Mouse (Mus musculus) MEL (cell line): ENCODE measurements around the gene Ccdc86. TPM values are rescaled to one million over a fixed set of nuclear protein-coding genes. Genes with fewer than 3 reads are reported as not detected.

Source experiments
- DNase-seq: peaks from one replicate; pipeline ENCODE4 v3.0.0; 2011; ENCODE audit warnings: low read depth, low spot score
- H3K27ac ChIP-seq: 2 replicates; pipeline ENCODE4 v1.5.1; 2012; ENCODE audit warnings: low read depth, mild to moderate bottlenecking, control low read depth, low read length, moderate library complexity; ENCODE audit not compliant: control insufficient read depth
- H3K27me3 ChIP-seq, 2 experiments: fragments of 150-350 bp in 1 of 2; sonication (generic) in 1 of 2; 2 replicates each; pipeline ENCODE4 v1.6.1; 2012; ENCODE audit warnings: low read length in 2 of 2, mild to moderate bottlenecking in 2 of 2, improper control_type of control experiment in 1 of 2, moderate library complexity in 1 of 2; ENCODE audit not compliant: insufficient read depth in 2 of 2, control insufficient read depth in 1 of 2
- H3K36me3 ChIP-seq, 2 experiments: 2 replicates each; pipeline ENCODE4 v1.6.1; 2012 to 2014; ENCODE audit warnings: low read length in 2 of 2, improper control_type of control experiment in 1 of 2, inconsistent platforms in 1 of 2, mild to moderate bottlenecking in 1 of 2; ENCODE audit not compliant: insufficient read depth in 2 of 2, control insufficient read depth in 1 of 2
- H3K4me1 ChIP-seq, 2 experiments: fragments of 150-350 bp in 1 of 2; sonication (generic) in 1 of 2; 2 replicates each; pipeline ENCODE4 v1.6.1; 2012; ENCODE audit warnings: low read length in 2 of 2, improper control_type of control experiment in 1 of 2, mild to moderate bottlenecking in 1 of 2; ENCODE audit not compliant: insufficient read depth in 2 of 2, control insufficient read depth in 1 of 2
- H3K4me3 ChIP-seq, 2 experiments: fragments of 150-350 bp in 1 of 2; sonication (generic) in 1 of 2; 2 replicates each; pipeline ENCODE4 v1.5.1; 2012; ENCODE audit warnings: low read depth in 2 of 2, low read length in 2 of 2, mild to moderate bottlenecking in 2 of 2, moderate library complexity in 2 of 2, control low read depth in 1 of 2, improper control_type of control experiment in 1 of 2; ENCODE audit not compliant: control insufficient read depth in 1 of 2, insufficient read depth in 1 of 2
- H3K79me2 ChIP-seq: 2 replicates; pipeline ENCODE4 v1.6.1; 2012; ENCODE audit warnings: mild to moderate bottlenecking, low read length, moderate library complexity; ENCODE audit not compliant: control insufficient read depth, poor library complexity, insufficient read depth
- H3K9ac ChIP-seq: 2 replicates; pipeline ENCODE4 v1.6.1; 2012; ENCODE audit warnings: low read depth, mild to moderate bottlenecking, control low read depth, low read length, moderate library complexity; ENCODE audit not compliant: control insufficient read depth, poor library complexity, severe bottlenecking
- H3K9me3 ChIP-seq: fragments of 150-350 bp; sonication (generic); replicated peaks from 2 replicates; pipeline ENCODE4 v1.6.1; 2012; ENCODE audit warnings: mild to moderate bottlenecking, low read length, improper control_type of control experiment, moderate library complexity; ENCODE audit not compliant: insufficient read depth
- CHD1 ChIP-seq: IDR thresholded peaks from 2 replicates; pipeline ENCODE4 v1.6.1; 2012; ENCODE audit warnings: low read depth, mild to moderate bottlenecking, inconsistent platforms, low read length, improper control_type of control experiment
- E2F4 ChIP-seq: IDR thresholded peaks from 2 replicates; pipeline ENCODE4 v1.6.1; 2011; ENCODE audit warnings: low read depth, low read length, improper control_type of control experiment, borderline replicate concordance
- EP300 ChIP-seq, 2 experiments: IDR thresholded peaks; 2 replicates each; pipeline ENCODE4 v1.6.1; 2011; ENCODE audit warnings: improper control_type of control experiment in 2 of 2, low read length in 2 of 2, low read depth in 1 of 2, mild to moderate bottlenecking in 1 of 2
- ETS1 ChIP-seq: IDR thresholded peaks from 2 replicates; pipeline ENCODE4 v1.6.1; 2012; ENCODE audit warnings: low read depth, mild to moderate bottlenecking, inconsistent platforms, low read length, improper control_type of control experiment, moderate library complexity
- HCFC1 ChIP-seq: IDR thresholded peaks from 2 replicates; pipeline ENCODE4 v1.6.1; 2012; ENCODE audit warnings: low read depth, mild to moderate bottlenecking, inconsistent platforms, low read length, improper control_type of control experiment, moderate library complexity
- JUND ChIP-seq: IDR thresholded peaks from 2 replicates; pipeline ENCODE4 v1.6.1; 2011; ENCODE audit warnings: low read depth, mild to moderate bottlenecking, improper control_type of control experiment, low read length
- KAT2A ChIP-seq: conservative IDR thresholded peaks from 2 replicates; pipeline ENCODE4 v1.6.1; 2012; ENCODE audit warnings: low read depth, low read length, improper control_type of control experiment, inconsistent platforms
- MAFK ChIP-seq: IDR thresholded peaks from 2 replicates; pipeline ENCODE4 v1.6.1; 2011; ENCODE audit warnings: low read depth, mild to moderate bottlenecking, low read length, improper control_type of control experiment, borderline replicate concordance
- MAX ChIP-seq: IDR thresholded peaks from 2 replicates; pipeline ENCODE4 v1.6.1; 2011; ENCODE audit warnings: low read length, improper control_type of control experiment
- MAZ ChIP-seq: IDR thresholded peaks from 2 replicates; pipeline ENCODE4 v1.6.1; 2012; ENCODE audit warnings: low read depth, mild to moderate bottlenecking, inconsistent platforms, low read length, improper control_type of control experiment
- MXI1 ChIP-seq: IDR thresholded peaks from 2 replicates; pipeline ENCODE4 v1.6.1; 2011; ENCODE audit warnings: mild to moderate bottlenecking, low read depth, low read length, improper control_type of control experiment
- MYB ChIP-seq: IDR thresholded peaks from 2 replicates; pipeline ENCODE4 v1.6.1; 2011; ENCODE audit warnings: mild to moderate bottlenecking, low read depth, low read length, improper control_type of control experiment
- NELFE ChIP-seq: IDR thresholded peaks from 2 replicates; pipeline ENCODE4 v1.6.1; 2011; ENCODE audit warnings: low read depth, low read length, improper control_type of control experiment
- POLR2A ChIP-seq, 2 experiments: IDR thresholded peaks; 2 replicates each; pipeline ENCODE4 v1.6.1; 2011 to 2012; ENCODE audit warnings: low read length in 2 of 2, mild to moderate bottlenecking in 2 of 2, control low read depth in 1 of 2, improper control_type of control experiment in 1 of 2, low read depth in 1 of 2, moderate library complexity in 1 of 2; ENCODE audit not compliant: control insufficient read depth in 1 of 2, insufficient read depth in 1 of 2, poor library complexity in 1 of 2
- POLR2AphosphoS2 ChIP-seq: IDR thresholded peaks from 2 replicates; pipeline ENCODE4 v1.6.1; 2011; ENCODE audit warnings: low read length, improper control_type of control experiment
- RAD21 ChIP-seq: IDR thresholded peaks from 2 replicates; pipeline ENCODE4 v1.6.1; 2011; ENCODE audit warnings: mild to moderate bottlenecking, low read depth, low read length, improper control_type of control experiment
- RCOR1 ChIP-seq: IDR thresholded peaks from 2 replicates; pipeline ENCODE4 v1.6.1; 2012; ENCODE audit warnings: low read depth, mild to moderate bottlenecking, inconsistent platforms, low read length, improper control_type of control experiment
- SIN3A ChIP-seq: IDR thresholded peaks from 2 replicates; pipeline ENCODE4 v1.6.1; 2012; ENCODE audit warnings: low read length, improper control_type of control experiment, inconsistent platforms
- SMC3 ChIP-seq: IDR thresholded peaks from 2 replicates; pipeline ENCODE4 v1.6.1; 2011; ENCODE audit warnings: low read depth, low read length, improper control_type of control experiment
- ZMIZ1 ChIP-seq: IDR thresholded peaks from 2 replicates; pipeline ENCODE4 v1.6.1; 2012; ENCODE audit warnings: low read depth, mild to moderate bottlenecking, inconsistent platforms, low read length, improper control_type of control experiment, moderate library complexity
- ZNF384 ChIP-seq: IDR thresholded peaks from 2 replicates; pipeline ENCODE4 v1.6.1; 2012; ENCODE audit warnings: low read depth, mild to moderate bottlenecking, inconsistent platforms, low read length, improper control_type of control experiment
- polyA plus RNA-seq, 2 experiments: library from polyadenylated mRNA; stranded (reverse) in 1 of 2; unstranded in 1 of 2; fragments of >175 nt in 1 of 2; fragments of >200 nt in 1 of 2; gene quantifications; 2 replicates each; pipeline versions ENCODE4 v1.2.1 to v1.2.4; 2012; ENCODE audit warnings: low replicate concordance in 2 of 2, low read depth in 1 of 2; ENCODE audit not compliant: insufficient read length in 2 of 2, insufficient read depth in 1 of 2, missing spikeins in 1 of 2
- total RNA-seq: library from RNA; depleted of rRNA; stranded (reverse); fragments of 300-350 nt; gene quantifications from 2 replicates; pipeline ENCODE4 v1.2.3, GENCODE M21; 2012

Ccdc86 gene
- total and polyA plus RNA-seq, 3 experiments, result 29.5 to 50.9 TPM; not detected in 1

DNA sequence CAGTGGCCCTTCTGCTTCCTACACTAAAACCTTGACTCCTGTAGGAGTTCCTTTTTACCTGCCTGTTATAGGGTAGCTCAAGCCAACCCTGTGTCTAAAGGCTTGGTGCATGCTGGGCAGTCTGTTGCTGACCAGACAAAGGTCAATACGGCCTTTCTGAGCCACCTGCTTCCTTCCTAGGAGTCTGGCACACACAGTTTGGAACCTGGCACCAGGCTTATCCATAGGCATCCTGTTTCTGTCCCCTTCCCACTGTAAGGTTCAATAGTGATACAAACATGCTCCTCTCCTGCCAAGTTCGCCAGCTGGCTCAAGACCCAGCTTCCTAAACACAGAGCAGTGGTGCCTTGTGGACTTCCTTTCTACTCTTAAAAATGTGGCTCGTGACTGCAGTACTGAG lies 2.6 kb downstream of the Ccdc86 start:
- H3K27ac ChIP-seq, result no peak overlapping the region
- peak overlapping the region; percentile 83 for H3K9ac ChIP-seq
- peaks cover 3 to 18% of the 10 kb centered on the region in 2 experiments; a peak in 3 of 4 replicates for H3K36me3 ChIP-seq

DNA sequence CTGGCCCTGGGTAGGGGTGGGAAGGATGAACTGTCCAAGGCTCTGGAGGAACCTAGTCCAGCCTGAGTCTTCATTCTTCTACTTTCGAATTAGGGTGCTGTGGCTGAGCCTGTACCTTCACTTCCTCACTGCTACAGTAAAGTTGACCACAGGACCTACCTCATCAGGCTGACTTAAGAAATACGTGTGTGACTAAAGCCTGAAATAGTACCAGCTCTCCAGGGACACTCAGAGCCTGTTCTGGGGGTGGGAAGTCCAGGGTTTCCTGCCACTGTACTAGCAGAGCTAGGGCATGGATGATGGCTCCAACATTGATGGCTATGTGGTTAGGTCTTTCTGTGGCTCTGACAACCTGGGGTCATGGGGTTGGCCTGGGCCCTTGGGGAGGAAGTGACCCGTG lies 5.1 kb downstream of the Ccdc86 start:
- no peak for DNase-seq

More for the DNA sequence above, 2.6 kb downstream of the Ccdc86 start:
- Histone ChIP-seq H3K4me1 (peaks cover 0 to 13% of the 10 kb centered on the region in 2 experiments; a peak in 2 of 4 replicates), H3K9me3 (no peaks in the 10 kb centered on the region), H3K79me2 (peaks cover 34% of the 10 kb centered on the region), H3K4me3 (peak overlapping the region; percentile 84 to 95; a peak in 3 of 4 replicates), H3K27me3 (no peaks in the 10 kb centered on the region)
- TF ChIP-seq JUND (no peak), ZMIZ1 (no peak), MYB (no peak), ZNF384 (no peak), MXI1 (no peak), RCOR1 (no peak), MAZ (no peak), SMC3 (no peak), HCFC1 (no peak), EP300 (IDR thresholded peaks at IDR 0.05; ENCODE audit: low read depth in 1 of 2, low read length in 2 of 2) (no peak), ETS1 (no peak), E2F4 (no peak), POLR2A (IDR thresholded peaks at IDR 0.05; ENCODE audit: control insufficient read depth in 1 of 2, insufficient read depth in 1 of 2, low read depth in 1 of 2, low read length in 2 of 2, poor library complexity in 1 of 2) (no peak), MAFK (no peak), SIN3A (no peak), MAX (no peak), NELFE (no peak), RAD21 (no peak), CHD1 (no peak), POLR2AphosphoS2 (no peak)
- no peak for DNase-seq

More for the DNA sequence above, 5.1 kb downstream of the Ccdc86 start:
- no peak for TF ChIP-seq KAT2A
- Histone ChIP-seq H3K79me2 (peaks cover 33% of the 10 kb centered on the region), H3K4me3 (no peak overlapping the region), H3K36me3 (peaks cover 3 to 19% of the 10 kb centered on the region in 2 experiments; a peak in 3 of 4 replicates), H3K9ac (no peak overlapping the region), H3K27me3 (no peaks in the 10 kb centered on the region), H3K9me3 (no peaks in the 10 kb centered on the region), H3K27ac (no peak overlapping the region), H3K4me1 (peaks cover 3 to 16% of the 10 kb centered on the region in 2 experiments)
